Mouse (Mus musculus) limb, embryonic 10.5 days (tissue): ENCODE measurements at regions not wholly inside any gene's neighbourhood (a gene's known extent, or its start where the extent isn't known, plus 50 kb on each side); places are given as distances from the start of the nearest gene placed in this dataset.

Source experiments
- DNase-seq: peaks from one replicate; pipeline ENCODE4 v3.0.0-alpha.2; 2017; ENCODE audit warnings: low spot score
- H3K27ac ChIP-seq: fragments of 300-500 bp; sonication (generic); 2 replicates; pipeline ENCODE4 v1.5.1; 2016; ENCODE audit warnings: mild to moderate bottlenecking
- H3K27me3 ChIP-seq: fragments of 300-500 bp; sonication (generic); 2 replicates; pipeline ENCODE4 v1.6.1; 2016; ENCODE audit warnings: low read depth, mild to moderate bottlenecking; ENCODE audit not compliant: poor library complexity, severe bottlenecking
- H3K36me3 ChIP-seq: fragments of 300-500 bp; sonication (generic); 2 replicates; pipeline ENCODE4 v1.6.1; 2016; ENCODE audit warnings: mild to moderate bottlenecking, moderate library complexity
- H3K4me1 ChIP-seq: fragments of 300-500 bp; sonication (generic); 2 replicates; pipeline ENCODE4 v1.6.1; 2016
- H3K4me3 ChIP-seq: fragments of 300-500 bp; sonication (generic); 2 replicates; pipeline ENCODE4 v1.5.1; 2016; ENCODE audit warnings: mild to moderate bottlenecking, moderate library complexity
- H3K9me3 ChIP-seq: fragments of 300-500 bp; sonication (generic); replicated peaks from 2 replicates; pipeline ENCODE4 v1.6.1; 2016; ENCODE audit warnings: mild to moderate bottlenecking
- WGBS: fragments of 180-500 bp; shearing (Covaris S2); methylation state at CpG from one replicate; pipeline ENCODE4 v1.1.7; 2016; 5-methylcytosine and 5-hydroxymethylcytosine counted together

DNA sequence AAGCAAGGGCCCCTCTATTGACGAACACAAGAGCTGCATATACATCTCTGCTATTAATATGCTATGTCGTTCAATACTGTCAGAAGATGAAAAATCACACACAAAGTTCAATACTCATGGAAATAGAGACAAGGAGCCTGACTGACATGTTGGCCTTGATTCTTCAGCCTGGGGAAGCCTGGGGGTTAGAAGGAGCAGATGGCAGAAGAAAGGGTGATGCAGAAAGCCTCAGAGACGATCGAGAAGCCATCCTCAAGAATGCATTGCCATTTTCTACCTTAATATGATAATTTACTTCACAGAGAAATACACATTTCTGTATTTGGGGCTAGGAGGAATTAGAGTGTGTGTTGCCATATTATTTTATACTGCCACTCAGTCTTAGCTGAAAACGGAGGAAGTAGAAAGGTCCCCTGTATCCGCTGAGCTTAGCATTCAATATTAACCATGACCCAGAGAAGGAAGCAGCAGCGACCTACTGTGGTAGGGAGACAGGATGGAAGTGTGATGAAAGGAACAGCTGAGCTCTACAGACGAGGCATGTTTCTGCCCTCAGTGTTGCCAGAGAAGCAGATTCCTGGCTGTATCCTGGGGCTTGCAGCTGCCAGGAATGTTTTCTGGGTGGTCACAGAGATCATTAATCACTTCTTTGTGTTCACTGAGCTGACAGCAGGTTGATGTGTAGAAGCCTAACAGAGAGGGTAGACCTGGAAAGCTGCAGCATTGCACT lies 105.2 kb downstream of the Lrig3 start:
- 69% methylated on average over 8 of the region's 8 CpGs for WGBS
- DNase-seq, result no peak
- Histone ChIP-seq H3K36me3 (no peaks in the 10 kb centered on the region), H3K9me3 (no peaks in the 10 kb centered on the region), H3K4me1 (peaks cover 19% of the 10 kb centered on the region), H3K27ac (peak overlapping the region; percentile 15; the same call in 1 of the 2 replicates), H3K4me3 (no peak overlapping the region), H3K27me3 (no peaks in the 10 kb centered on the region)

GRCm38 (mm10) chr10:126071714-126072057 lies 105.7 kb downstream of the Lrig3 start:
- Histone ChIP-seq H3K4me1 (peaks cover 19% of the 10 kb centered on the region), H3K36me3 (no peaks in the 10 kb centered on the region), H3K4me3 (no peak overlapping the region), H3K9me3 (no peaks in the 10 kb centered on the region), H3K27me3 (no peaks in the 10 kb centered on the region), H3K27ac (no peak overlapping the region)
- no peak for DNase-seq
- WGBS, result 75% methylated on average over 3 of the region's 3 CpGs

GRCm38 (mm10) chr10:126077313-126077966 lies 111.5 kb downstream of the Lrig3 start:
- WGBS, result 98% methylated on average over 1 of the region's 1 CpGs
- Histone ChIP-seq H3K4me3 (no peak overlapping the region), H3K27me3 (no peaks in the 10 kb centered on the region), H3K9me3 (no peaks in the 10 kb centered on the region), H3K36me3 (no peaks in the 10 kb centered on the region), H3K4me1 (no peaks in the 10 kb centered on the region), H3K27ac (no peak overlapping the region)
- DNase-seq, result no peak

GRCm38 (mm10) chr10:126082576-126082975 lies 116.6 kb downstream of the Lrig3 start:
- H3K4me3 ChIP-seq, result no peak overlapping the region
- WGBS, result 81% methylated on average over 11 of the region's 11 CpGs
- H3K36me3 ChIP-seq, result no peaks in the 10 kb centered on the region
- H3K27me3 ChIP-seq, result no peaks in the 10 kb centered on the region
- H3K4me1 ChIP-seq, result no peaks in the 10 kb centered on the region
- DNase-seq, result no peak
- no peaks in the 10 kb centered on the region for H3K9me3 ChIP-seq
- H3K27ac ChIP-seq, result no peak overlapping the region

DNA sequence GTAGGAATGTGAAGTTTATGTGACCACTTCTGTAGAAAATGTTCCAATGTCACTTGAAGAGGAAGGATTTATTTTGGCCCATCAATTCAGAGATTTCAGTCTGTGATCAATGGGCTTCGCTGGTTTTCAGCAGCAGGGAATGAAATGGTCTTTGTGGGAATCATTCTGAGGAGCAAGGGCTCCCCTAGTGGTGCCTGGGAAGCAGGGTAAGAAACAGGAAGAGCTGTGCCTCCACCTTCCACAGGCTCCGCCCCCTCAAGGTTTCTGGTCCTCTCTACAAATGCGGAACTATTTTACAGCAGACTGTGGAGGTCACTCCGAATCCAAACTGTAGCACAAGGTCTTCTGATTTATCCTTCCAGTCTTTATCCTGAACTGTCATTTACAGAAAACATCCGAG lies 120.7 kb downstream of the Lrig3 start:
- DNase-seq, result no peak
- Histone ChIP-seq H3K4me1 (no peaks in the 10 kb centered on the region), H3K9me3 (no peaks in the 10 kb centered on the region), H3K36me3 (no peaks in the 10 kb centered on the region), H3K27me3 (no peaks in the 10 kb centered on the region), H3K27ac (no peak overlapping the region), H3K4me3 (no peak overlapping the region)
- 83% methylated on average over 5 of the region's 5 CpGs for WGBS

DNA sequence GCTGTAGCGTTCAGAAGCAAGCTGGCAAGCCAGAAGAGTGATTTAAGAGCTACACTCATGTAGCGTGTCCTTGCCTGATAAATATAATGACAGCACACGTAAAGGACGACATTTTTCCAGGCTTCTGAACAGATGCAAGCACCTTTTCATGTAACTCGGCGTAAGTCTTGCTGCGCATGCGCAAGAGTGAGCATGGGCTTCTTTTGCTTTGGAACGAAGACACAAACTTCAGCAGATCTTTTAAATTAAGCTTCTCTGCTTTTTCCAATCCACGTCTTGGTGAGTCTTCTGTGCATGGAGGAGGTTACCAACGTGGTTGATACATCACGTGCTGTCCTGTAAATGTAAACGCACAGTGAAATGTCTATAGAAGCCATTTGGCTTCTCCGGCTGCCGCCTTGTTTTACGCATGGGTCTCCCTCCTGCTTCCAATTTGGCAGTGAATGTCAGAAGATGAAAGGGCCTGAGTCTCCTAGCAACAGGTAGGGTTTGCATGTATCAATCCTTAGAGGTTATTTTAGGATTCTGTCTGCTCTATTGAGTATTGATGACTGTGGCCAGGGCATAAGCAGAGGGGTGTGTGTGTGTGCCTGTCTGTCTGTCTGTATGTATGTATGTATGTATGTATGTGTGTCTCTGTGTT lies 128.4 kb downstream of the Lrig3 start:
- 74% methylated on average over 16 of the region's 16 CpGs for WGBS
- H3K27me3 ChIP-seq, result no peaks in the 10 kb centered on the region
- no peak overlapping the region for H3K4me3 ChIP-seq
- H3K4me1 ChIP-seq, result peaks cover 15% of the 10 kb centered on the region
- H3K36me3 ChIP-seq, result no peaks in the 10 kb centered on the region
- H3K27ac ChIP-seq, result no peak overlapping the region
- DNase-seq, result no peak
- no peaks in the 10 kb centered on the region for H3K9me3 ChIP-seq

DNA sequence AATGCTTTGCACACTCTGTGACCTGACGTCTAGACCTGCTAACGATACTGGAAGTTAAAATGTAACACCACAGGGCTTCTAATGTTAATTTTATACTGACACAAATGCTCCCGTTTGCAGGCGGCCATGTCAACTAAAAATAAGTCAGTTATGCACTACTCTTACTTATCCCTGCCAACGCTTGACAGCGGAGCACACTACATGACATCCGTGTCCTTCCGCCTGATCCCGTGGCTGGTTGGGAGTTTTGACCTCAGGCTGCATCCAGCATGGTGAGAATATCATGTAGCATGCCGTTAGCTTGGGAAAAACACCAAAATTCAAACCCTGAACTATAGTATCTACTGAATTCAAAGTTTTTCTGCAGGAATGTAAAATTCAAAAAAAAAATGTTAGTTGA lies 131.9 kb downstream of the Lrig3 start:
- Histone ChIP-seq H3K27ac (no peak overlapping the region), H3K36me3 (no peaks in the 10 kb centered on the region), H3K4me3 (no peak overlapping the region), H3K9me3 (no peaks in the 10 kb centered on the region), H3K27me3 (no peaks in the 10 kb centered on the region), H3K4me1 (peaks cover 14% of the 10 kb centered on the region)
- 87% methylated on average over 10 of the region's 10 CpGs for whole genome bisulfite sequencing
- DNase-seq, result no peak

GRCm38 (mm10) chr10:126102876-126103275 lies 136.9 kb downstream of the Lrig3 start:
- no peak for DNase-seq
- H3K27me3 ChIP-seq, result no peaks in the 10 kb centered on the region
- H3K4me3 ChIP-seq, result no peak overlapping the region
- H3K27ac ChIP-seq, result no peak overlapping the region
- H3K4me1 ChIP-seq, result no peaks in the 10 kb centered on the region
- 92% methylated on average over 15 of the region's 15 CpGs for WGBS
- H3K9me3 ChIP-seq, result no peaks in the 10 kb centered on the region
- H3K36me3 ChIP-seq, result no peaks in the 10 kb centered on the region

DNA sequence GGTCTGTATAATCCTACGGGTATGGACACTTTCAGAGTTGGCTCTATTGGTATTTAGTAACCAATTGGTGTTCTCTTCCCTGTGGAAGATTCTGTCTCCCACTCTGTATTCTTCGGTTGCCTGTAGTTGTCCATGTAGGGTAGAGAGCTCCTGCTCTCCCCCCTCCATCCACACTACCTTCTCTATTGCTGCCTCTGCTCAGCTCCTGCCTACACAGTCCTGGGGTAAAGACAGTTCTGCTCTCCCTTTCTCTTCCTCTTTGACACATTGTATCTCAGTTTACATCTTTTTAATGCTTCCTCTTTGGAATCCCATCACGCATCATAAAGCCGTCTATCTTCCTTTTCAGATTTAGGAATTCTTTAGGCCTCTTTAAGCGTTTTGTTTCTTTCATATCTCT lies 147.1 kb downstream of the Lrig3 start:
- 93% methylated on average over 5 of the region's 5 CpGs for WGBS
- H3K27ac ChIP-seq, result no peak overlapping the region
- no peaks in the 10 kb centered on the region for H3K9me3 ChIP-seq
- no peaks in the 10 kb centered on the region for H3K36me3 ChIP-seq
- no peaks in the 10 kb centered on the region for H3K27me3 ChIP-seq
- no peaks in the 10 kb centered on the region for H3K4me1 ChIP-seq
- no peak overlapping the region for H3K4me3 ChIP-seq
- no peak for DNase-seq

GRCm38 (mm10) chr10:126115386-126115785 lies 149.4 kb downstream of the Lrig3 start:
- Histone ChIP-seq H3K9me3 (no peaks in the 10 kb centered on the region), H3K27ac (no peak overlapping the region), H3K4me3 (no peak overlapping the region), H3K36me3 (no peaks in the 10 kb centered on the region), H3K27me3 (no peaks in the 10 kb centered on the region), H3K4me1 (no peaks in the 10 kb centered on the region)
- no peak for DNase-seq
- 88% methylated on average over 7 of the region's 7 CpGs for WGBS

DNA sequence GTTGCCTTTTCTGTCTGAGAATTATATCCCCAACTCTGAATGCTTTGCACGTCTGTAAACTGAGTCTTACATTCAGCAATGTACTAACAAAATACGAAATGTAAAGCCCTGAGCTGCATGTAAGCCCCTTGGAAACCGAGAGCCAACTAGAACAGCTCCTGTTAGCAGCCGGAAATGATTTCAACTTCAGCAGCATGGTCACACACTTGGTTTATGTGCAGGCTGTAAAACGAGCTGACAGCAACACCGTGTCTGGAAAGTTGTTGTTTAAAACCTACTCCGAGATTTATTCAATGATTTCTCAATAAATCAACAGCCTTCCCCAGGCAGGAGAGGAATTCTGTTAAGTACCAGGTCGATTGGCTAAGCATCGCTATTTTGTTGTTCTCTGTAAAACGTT lies 155.7 kb downstream of the Lrig3 start:
- no peaks in the 10 kb centered on the region for H3K27me3 ChIP-seq
- 72% methylated on average over 10 of the region's 10 CpGs for WGBS
- no peaks in the 10 kb centered on the region for H3K36me3 ChIP-seq
- H3K27ac ChIP-seq, result peak overlapping the region; percentile 57; the same call in 1 of the 2 replicates
- H3K4me3 ChIP-seq, result no peak overlapping the region
- no peaks in the 10 kb centered on the region for H3K9me3 ChIP-seq
- peaks cover 12% of the 10 kb centered on the region; the same call in 1 of the 2 replicates for H3K4me1 ChIP-seq
- no peak for DNase-seq

GRCm38 (mm10) chr10:126122504-126122903 lies 156.5 kb downstream of the Lrig3 start:
- WGBS, result 82% methylated on average over 5 of the region's 5 CpGs
- Histone ChIP-seq H3K27me3 (no peaks in the 10 kb centered on the region), H3K4me3 (no peak overlapping the region)

DNA sequence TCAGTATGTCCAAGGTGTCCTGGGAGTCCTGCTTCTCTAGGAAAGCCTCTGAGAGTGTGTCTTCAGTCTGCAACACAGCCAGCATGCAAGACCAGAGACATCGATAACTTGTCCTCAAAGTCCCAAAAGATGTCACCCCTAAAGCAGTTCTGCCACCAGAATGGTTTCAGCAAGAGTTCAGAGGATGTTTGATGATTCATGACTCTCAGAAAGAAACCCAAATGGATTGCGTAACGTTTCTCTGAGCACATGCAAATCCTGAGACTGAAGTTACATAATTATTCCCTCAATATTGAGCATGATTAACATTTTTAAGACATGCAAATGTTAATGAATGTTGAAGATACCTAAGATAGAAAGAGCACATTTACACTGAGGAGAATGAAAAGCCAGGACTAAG lies 167.2 kb downstream of the Lrig3 start:
- Histone ChIP-seq H3K9me3 (no peaks in the 10 kb centered on the region), H3K27ac (no peak overlapping the region), H3K27me3 (no peaks in the 10 kb centered on the region), H3K4me3 (no peak overlapping the region), H3K4me1 (0 out of 2 replicates have a peak, but pooled peaks cover 5% of the 10 kb centered on the region), H3K36me3 (no peaks in the 10 kb centered on the region)
- no peak for DNase-seq
- WGBS, result 86% methylated on average over 3 of the region's 3 CpGs

More at GRCm38 (mm10) chr10:126122504-126122903, 156.5 kb downstream of the Lrig3 start:
- Histone ChIP-seq H3K9me3 (no peaks in the 10 kb centered on the region), H3K36me3 (no peaks in the 10 kb centered on the region), H3K27ac (no peak overlapping the region), H3K4me1 (peaks cover 12% of the 10 kb centered on the region; the same call in 1 of the 2 replicates)
- DNase-seq, result no peak
